Mouse (Mus musculus): Measurements from ENCODE around the gene Axin2. TPM values are rescaled to one million over a fixed set of nuclear protein-coding genes. Genes with fewer than 3 reads are reported as not detected.

Axin2 gene
- polyA plus RNA-seq, 1 experiment from 2014 or later: 2.7 TPM

DNA sequence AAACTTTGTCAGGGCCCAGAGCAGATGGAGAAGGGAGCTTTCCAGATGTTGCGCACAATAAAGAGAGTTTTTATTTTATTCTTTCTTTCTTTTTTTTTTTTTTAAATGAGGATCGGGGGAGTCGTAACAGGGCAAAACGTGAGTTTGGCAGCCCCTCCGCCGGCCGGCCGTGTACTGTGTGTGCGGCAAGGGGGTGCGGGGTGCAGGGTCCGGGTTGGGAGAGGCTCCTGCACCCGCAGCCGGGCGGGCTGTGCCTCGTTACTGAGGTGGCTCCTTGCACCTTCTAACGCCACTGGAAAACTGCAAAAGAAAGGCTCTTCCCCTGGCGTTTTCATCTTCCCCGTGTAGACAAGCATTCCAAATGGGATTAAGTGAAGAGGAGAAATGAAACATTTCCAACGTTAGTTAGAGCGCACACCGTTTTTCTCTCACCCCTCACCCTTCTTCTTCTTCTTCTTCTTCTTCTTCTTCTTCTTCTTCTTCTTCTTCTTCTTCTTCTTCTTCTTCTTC is 28.2 kb upstream of the Axin2 start:
- peak overlapping the region; percentile 54 for H3K9ac ChIP-seq (ENCODE audit: low read length)
- no peak for DNase-seq (ENCODE audit: low spot score)

DNA sequence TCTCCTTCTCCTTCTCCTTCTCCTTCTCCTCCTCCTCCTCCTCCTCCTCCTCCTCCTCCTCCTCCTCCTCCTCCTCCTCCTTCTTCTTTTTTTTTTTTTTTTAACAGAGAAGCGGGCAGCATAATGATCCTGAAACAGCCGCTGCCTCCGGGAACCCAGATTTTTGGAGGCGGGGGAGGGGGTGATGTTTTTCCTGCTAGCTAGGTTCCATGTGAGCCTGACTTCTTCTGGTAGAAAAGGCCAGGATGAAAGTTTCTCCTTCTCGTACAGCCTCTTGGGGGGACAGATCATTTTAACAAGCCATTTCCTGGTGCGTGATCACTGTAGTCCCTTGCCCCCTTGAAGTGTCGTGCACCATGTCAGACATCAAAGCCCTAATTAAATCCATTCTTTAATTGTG is 27.7 kb upstream of the Axin2 start:
- TF ChIP-seq CTCF (IDR thresholded peaks at IDR 0.05; ENCODE audit: low read depth) (no peak), EP300 (optimal IDR thresholded peaks at IDR 0.05) (no peak)
- no peaks in the 10 kb centered on the region for H3K27me3 ChIP-seq (ENCODE audit: control insufficient read depth, insufficient read depth, low read length)
- DNase-seq (ENCODE audit: low spot score): no peak
- H3K36me3 ChIP-seq (ENCODE audit: control insufficient read depth, insufficient read depth, low read length): no peaks in the 10 kb centered on the region
- H3K27ac ChIP-seq (replicated peaks): no peak overlapping the region
- H3K9me3 ChIP-seq (ENCODE audit: control insufficient read depth, low read length): no peaks in the 10 kb centered on the region
- ATAC-seq (ENCODE audit: low FRiP score, low TSS enrichment): no peak
- no peak overlapping the region for H3K4me3 ChIP-seq (ENCODE audit: low read depth, low read length)
- no peaks in the 10 kb centered on the region for H3K4me1 ChIP-seq (replicated peaks; ENCODE audit: control insufficient read depth, insufficient read depth)
- 68% methylated on average over 3 of the region's 7 CpGs for WGBS
- H3K4me2 ChIP-seq (replicated peaks; ENCODE audit: low read depth): no peak overlapping the region
- H3K9ac ChIP-seq (ENCODE audit: low read length): no peak overlapping the region

More for the DNA sequence above, 28.2 kb upstream of the Axin2 start:
- Histone ChIP-seq H3K4me3 (ENCODE audit: low read depth, low read length) (peak overlapping the region; percentile 31), H3K27ac (replicated peaks) (peak overlapping the region; percentile 85), H3K9me3 (ENCODE audit: control insufficient read depth, low read length) (no peaks in the 10 kb centered on the region), H3K27me3 (ENCODE audit: control insufficient read depth, insufficient read depth, low read length) (no peaks in the 10 kb centered on the region), H3K4me1 (replicated peaks; ENCODE audit: control insufficient read depth, insufficient read depth) (no peaks in the 10 kb centered on the region), H3K36me3 (ENCODE audit: control insufficient read depth, insufficient read depth, low read length) (no peaks in the 10 kb centered on the region), H3K4me2 (replicated peaks; ENCODE audit: low read depth) (peak overlapping the region; percentile 62)
- WGBS: 12% methylated on average over 21 of the region's 21 CpGs
- ATAC-seq (ENCODE audit: low FRiP score, low TSS enrichment): no peak
- TF ChIP-seq EP300 (optimal IDR thresholded peaks at IDR 0.05): no peak
- no peak for TF ChIP-seq CTCF (IDR thresholded peaks at IDR 0.05; ENCODE audit: low read depth)

DNA sequence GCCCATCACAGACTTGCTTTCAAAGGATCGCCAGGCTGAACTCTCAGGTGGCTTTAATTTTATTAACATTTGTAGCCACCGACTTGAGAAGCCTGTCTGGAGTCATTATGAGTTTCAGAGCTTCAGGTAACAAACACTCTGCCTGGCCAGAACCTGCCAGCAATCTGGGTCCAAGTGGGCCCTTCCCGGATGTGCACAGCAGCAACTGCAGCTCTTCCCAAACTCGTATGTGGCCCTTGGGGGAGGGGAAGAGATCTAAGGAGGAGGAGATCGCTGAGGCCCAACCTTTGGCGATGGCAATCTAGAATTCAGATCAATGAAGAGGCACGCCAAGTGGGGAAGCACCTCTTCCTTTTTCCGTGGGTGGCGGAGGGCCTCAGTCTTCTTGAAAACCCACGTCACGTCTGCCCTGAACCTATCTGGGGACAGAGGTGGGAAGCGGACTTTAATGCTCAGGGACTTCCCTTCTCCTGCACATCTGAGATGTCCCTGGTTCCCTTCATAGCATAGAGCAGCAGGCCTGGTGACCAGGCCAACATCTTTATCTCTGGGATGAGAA is 26.8 kb upstream of the Axin2 start:
- Histone ChIP-seq H3K9me3 (ENCODE audit: control insufficient read depth, low read length) (no peaks in the 10 kb centered on the region), H3K4me1 (replicated peaks; ENCODE audit: control insufficient read depth, insufficient read depth) (no peaks in the 10 kb centered on the region), H3K4me2 (replicated peaks; ENCODE audit: low read depth) (no peak overlapping the region), H3K27ac (replicated peaks) (no peak overlapping the region), H3K27me3 (ENCODE audit: control insufficient read depth, insufficient read depth, low read length) (no peaks in the 10 kb centered on the region), H3K36me3 (ENCODE audit: control insufficient read depth, insufficient read depth, low read length) (no peaks in the 10 kb centered on the region), H3K9ac (ENCODE audit: low read length) (no peak overlapping the region), H3K4me3 (ENCODE audit: low read depth, low read length) (no peak overlapping the region)
- TF ChIP-seq EP300 (optimal IDR thresholded peaks at IDR 0.05): no peak
- TF ChIP-seq CTCF (IDR thresholded peaks at IDR 0.05; ENCODE audit: low read depth): no peak
- no peak for ATAC-seq (ENCODE audit: low FRiP score, low TSS enrichment)
- WGBS: 75% methylated on average over 12 of the region's 12 CpGs
- no peak for DNase-seq (ENCODE audit: low spot score)

DNA sequence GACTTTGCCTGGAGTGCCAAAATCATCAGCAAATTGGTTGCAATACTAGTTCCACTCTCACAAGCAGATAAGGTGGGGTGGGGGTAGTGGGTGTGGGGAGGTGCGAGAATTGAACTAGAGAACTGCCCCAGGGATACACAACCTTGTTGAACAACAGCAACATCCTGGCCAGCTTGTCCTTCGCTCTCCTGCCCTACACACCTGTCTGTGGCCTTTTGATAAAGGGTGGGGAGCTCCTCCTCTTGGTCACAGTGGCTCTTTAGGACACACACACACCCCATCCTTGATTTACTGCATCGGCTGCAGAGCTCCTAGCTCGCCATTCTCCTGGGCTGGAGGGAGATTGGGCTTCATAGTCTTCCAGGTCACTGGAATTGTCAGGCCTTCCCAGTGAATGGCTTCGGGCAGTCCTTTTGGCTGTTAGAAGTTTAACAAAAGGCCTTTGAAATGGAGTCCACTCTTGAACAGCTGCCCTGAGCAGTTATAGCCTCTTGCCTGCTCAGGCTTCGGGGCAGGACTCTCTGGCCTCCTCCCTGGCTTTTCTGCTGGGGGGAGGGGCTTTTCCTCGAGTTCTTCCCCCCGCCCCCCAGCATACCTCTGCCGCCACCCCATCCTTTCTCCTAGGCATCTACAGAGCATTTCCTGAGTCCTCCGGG is 26.2 kb upstream of the Axin2 start:
- H3K4me1 ChIP-seq (replicated peaks; ENCODE audit: control insufficient read depth, insufficient read depth): no peaks in the 10 kb centered on the region
- no peaks in the 10 kb centered on the region for H3K27me3 ChIP-seq (ENCODE audit: control insufficient read depth, insufficient read depth, low read length)
- H3K27ac ChIP-seq (replicated peaks): no peak overlapping the region
- 75% methylated on average over 10 of the region's 10 CpGs for WGBS
- no peak for DNase-seq (ENCODE audit: low spot score)
- no peak overlapping the region for H3K4me3 ChIP-seq (ENCODE audit: low read depth, low read length)
- H3K9ac ChIP-seq (ENCODE audit: low read length): no peak overlapping the region
- H3K9me3 ChIP-seq (ENCODE audit: control insufficient read depth, low read length): no peaks in the 10 kb centered on the region
- no peaks in the 10 kb centered on the region for H3K36me3 ChIP-seq (ENCODE audit: control insufficient read depth, insufficient read depth, low read length)
- no peak overlapping the region for H3K4me2 ChIP-seq (replicated peaks; ENCODE audit: low read depth)
- no peak for ATAC-seq (ENCODE audit: low FRiP score, low TSS enrichment)
- no peak for TF ChIP-seq CTCF (IDR thresholded peaks at IDR 0.05; ENCODE audit: low read depth)
- no peak for TF ChIP-seq EP300 (optimal IDR thresholded peaks at IDR 0.05)

DNA sequence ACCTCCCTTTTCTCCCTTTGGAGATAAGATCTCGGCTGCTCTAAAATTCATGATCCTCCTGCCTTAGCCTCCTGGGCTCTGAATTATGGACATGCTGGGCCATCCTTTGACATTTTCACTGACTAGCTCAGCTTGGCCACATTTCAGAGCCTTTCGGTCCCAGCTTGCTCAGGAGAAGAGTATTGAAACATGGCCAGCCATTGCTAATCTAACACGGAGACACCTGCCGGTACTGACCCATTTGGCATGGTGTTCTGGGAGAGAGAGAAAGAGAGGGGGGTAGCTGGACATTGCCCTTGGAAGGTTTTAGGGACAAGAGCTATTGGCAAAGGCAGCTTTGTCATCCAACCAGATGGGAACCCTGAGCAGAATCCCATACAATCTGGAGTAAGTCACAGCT is 23.1 kb upstream of the Axin2 start:
- no peak overlapping the region for H3K9ac ChIP-seq (ENCODE audit: low read length)
- no peak for DNase-seq (ENCODE audit: low spot score)
- no peak overlapping the region for H3K4me2 ChIP-seq (replicated peaks; ENCODE audit: low read depth)
- H3K27ac ChIP-seq (replicated peaks): no peak overlapping the region
- ATAC-seq (ENCODE audit: low FRiP score, low TSS enrichment): no peak
- no peaks in the 10 kb centered on the region for H3K9me3 ChIP-seq (ENCODE audit: control insufficient read depth, low read length)
- peaks cover 3% of the 10 kb centered on the region; the same call in 1 of the 2 replicates for H3K4me1 ChIP-seq (replicated peaks; ENCODE audit: control insufficient read depth, insufficient read depth)
- H3K4me3 ChIP-seq (ENCODE audit: low read depth, low read length): no peak overlapping the region
- TF ChIP-seq CTCF (IDR thresholded peaks at IDR 0.05; ENCODE audit: low read depth) (no peak), EP300 (optimal IDR thresholded peaks at IDR 0.05) (no peak)
- 87% methylated on average over 4 of the region's 4 CpGs for WGBS
- H3K36me3 ChIP-seq (ENCODE audit: control insufficient read depth, insufficient read depth, low read length): no peaks in the 10 kb centered on the region
- H3K27me3 ChIP-seq (ENCODE audit: control insufficient read depth, insufficient read depth, low read length): no peaks in the 10 kb centered on the region

DNA sequence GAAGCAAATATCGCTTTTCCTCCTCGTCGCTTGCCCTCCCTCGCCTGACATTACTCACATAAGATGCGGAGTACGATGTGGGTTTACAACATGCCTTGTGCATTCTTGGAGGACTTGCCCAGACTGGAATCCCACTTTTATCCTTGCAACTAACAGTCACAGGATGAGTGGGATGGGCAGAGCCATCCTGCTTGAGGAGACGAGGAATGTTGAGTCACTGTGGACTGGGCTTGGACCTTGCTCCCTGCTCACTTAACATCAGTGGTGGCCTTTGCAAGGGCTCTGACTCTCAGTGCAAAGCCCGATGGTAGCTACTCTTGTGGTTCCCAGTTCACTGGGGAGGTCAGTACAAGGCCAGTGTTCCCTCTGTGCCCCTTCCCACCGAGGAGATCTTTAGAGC is 22.1 kb upstream of the Axin2 start:
- Histone ChIP-seq H3K9ac (ENCODE audit: low read length) (no peak overlapping the region), H3K4me2 (replicated peaks; ENCODE audit: low read depth) (no peak overlapping the region), H3K9me3 (ENCODE audit: control insufficient read depth, low read length) (no peaks in the 10 kb centered on the region), H3K36me3 (ENCODE audit: control insufficient read depth, insufficient read depth, low read length) (no peaks in the 10 kb centered on the region), H3K27me3 (ENCODE audit: control insufficient read depth, insufficient read depth, low read length) (no peaks in the 10 kb centered on the region), H3K4me3 (ENCODE audit: low read depth, low read length) (no peak overlapping the region), H3K4me1 (replicated peaks; ENCODE audit: control insufficient read depth, insufficient read depth) (peaks cover 3% of the 10 kb centered on the region; the same call in 1 of the 2 replicates), H3K27ac (replicated peaks) (no peak overlapping the region)
- ATAC-seq (ENCODE audit: low FRiP score, low TSS enrichment): 0 out of 2 replicates have a peak, but pooled peaks have one; percentile 36
- no peak for DNase-seq (ENCODE audit: low spot score)
- no peak for TF ChIP-seq CTCF (IDR thresholded peaks at IDR 0.05; ENCODE audit: low read depth)
- WGBS: 66% methylated on average over 9 of the region's 9 CpGs
